23 mouse cellular contexts compared by ENCODE assay signal in genomic region chr4:139096201-139096600, GRCm38 (mm10). TPM values are rescaled to one million over a fixed set of nuclear protein-coding genes. Genes with fewer than 3 reads are reported as not detected.
A peak's percentile ranks its signal among the peaks of the same experiment; 100 is the strongest.
DNase-seq lines count a peak whose midpoint lies in the region; ATAC-seq and TF ChIP-seq lines count a peak whose summit lies in the region.
"Had no signal": no experiment of that assay in that cellular context is flagged by ENCODE, and none has a peak within 500 bp of the region (broad histone marks: within the 10 kb centered on the region; RNA-seq: fewer than 3 reads in every experiment).

No protein-coding gene starts in this region.

- no peak for TF ChIP-seq CTCF in heart, adult 2 months (IDR thresholded peaks at IDR 0.05)

- H3K4me2 ChIP-seq in heart, embryonic 16.5 days (ENCODE audit: low read depth, low read length) = no peak overlapping the region
- H3K4me2 ChIP-seq in lung, embryonic 16.5 days (ENCODE audit: low read depth, low read length) = no peak overlapping the region
- H3K4me2 ChIP-seq in stomach, embryonic 15.5 days = no peak overlapping the region

- TF ChIP-seq POLR2A in heart, adult 2 months (IDR thresholded peaks at IDR 0.05; ENCODE audit: insufficient read depth, low read depth, low read length) = no peak

- H3K27me3 ChIP-seq in heart, embryonic 16.5 days (ENCODE audit: control insufficient read depth, insufficient read depth, low read length) = peaks cover 20% of the 10 kb centered on the region
- peaks cover 1% of the 10 kb centered on the region; the same call in 1 of the 2 replicates for H3K27me3 ChIP-seq in heart, adult 2 months (ENCODE audit: control insufficient read depth, insufficient read depth, low read length)
- H3K27me3 ChIP-seq in lung, embryonic 16.5 days (ENCODE audit: control insufficient read depth, insufficient read depth, low read depth, low read length) = peaks cover 7% of the 10 kb centered on the region; the same call in 1 of the 2 replicates
- peaks cover 9% of the 10 kb centered on the region; the same call in 1 of the 2 replicates for H3K27me3 ChIP-seq in stomach, embryonic 15.5 days (replicated peaks)

- H3K9me3 ChIP-seq in heart, embryonic 16.5 days (replicated peaks; ENCODE audit: control insufficient read depth, low read length) = peaks cover 5% of the 10 kb centered on the region
- no peaks in the 10 kb centered on the region for H3K9me3 ChIP-seq in lung, embryonic 16.5 days (ENCODE audit: control insufficient read depth, low read length)
- H3K9me3 ChIP-seq in stomach, embryonic 15.5 days = no peaks in the 10 kb centered on the region

- H3K4me1 ChIP-seq in heart, embryonic 16.5 days (ENCODE audit: control insufficient read depth, insufficient read depth, low read length) = peaks cover 25% of the 10 kb centered on the region
- H3K4me1 ChIP-seq in heart, adult 2 months (ENCODE audit: control insufficient read depth, insufficient read depth, low read length) = no peaks in the 10 kb centered on the region
- H3K4me1 ChIP-seq in lung, embryonic 16.5 days (replicated peaks; ENCODE audit: control insufficient read depth, insufficient read depth, low read length) = peaks cover 23% of the 10 kb centered on the region
- H3K4me1 ChIP-seq in stomach, embryonic 15.5 days = peaks cover 26% of the 10 kb centered on the region

- no peak overlapping the region for H3K27ac ChIP-seq in heart, embryonic 16.5 days (ENCODE audit: low read length)
- no peak overlapping the region for H3K27ac ChIP-seq in heart, adult 2 months
- no peak overlapping the region for H3K27ac ChIP-seq in lung, embryonic 16.5 days (ENCODE audit: low read length)
- peak overlapping the region; percentile 12; the same call in 1 of the 2 replicates for H3K27ac ChIP-seq in stomach, embryonic 15.5 days

- WGBS in heart, embryonic 16.5 days = 35% methylated on average over 5 of the region's 5 CpGs
- WGBS in heart, adult 2 months = 10% methylated on average over 5 of the region's 5 CpGs
- 17% methylated on average over 5 of the region's 5 CpGs for WGBS in lung, embryonic 16.5 days
- WGBS in stomach, embryonic 15.5 days = 31% methylated on average over 5 of the region's 5 CpGs

- intact Hi-C loops in heart, adult 2 months (cut with DNase I) = no loop called here

- H3K9ac ChIP-seq in heart, embryonic 16.5 days (ENCODE audit: low read length) = no peak overlapping the region
- H3K9ac ChIP-seq in heart, adult 2 months (ENCODE audit: low read depth, low read length) = no peak overlapping the region
- no peak overlapping the region for H3K9ac ChIP-seq in lung, embryonic 16.5 days (ENCODE audit: low read length)
- no peak overlapping the region for H3K9ac ChIP-seq in stomach, embryonic 15.5 days

- no peak for TF ChIP-seq EP300 in heart, adult 2 months (IDR thresholded peaks at IDR 0.05; ENCODE audit: insufficient read depth, low read depth, low read length)

- no peak for DNase-seq in heart, adult 2 months
- DNase-seq in lung, adult 18-20 months = peak; percentile 38 to 62
- DNase-seq in lung, postnatal 4 days = no peak
- no peak for DNase-seq in embryo, embryonic 10 days (ENCODE audit: low spot score)
- DNase-seq in left cerebral cortex, adult 8-10 months (ENCODE audit: low spot score in 2 of 2) = no peak
- DNase-seq: adrenal gland, postnatal 14 days; cerebellum, adult 11 months; embryo, embryonic 11 days; gastrocnemius, postnatal 14 days; heart, adult 18-20 months; heart, postnatal 4 days; liver; right cerebral cortex, adult 18-20 months; thymus, adult 18-20 months; thymus, postnatal 4 days had no signal

- no peaks in the 10 kb centered on the region; the same call in 1 of the 2 replicates for H3K36me3 ChIP-seq in heart, embryonic 16.5 days (ENCODE audit: control insufficient read depth, insufficient read depth)
- H3K36me3 ChIP-seq in heart, adult 2 months (ENCODE audit: control insufficient read depth, insufficient read depth, low read length) = no peaks in the 10 kb centered on the region
- no peaks in the 10 kb centered on the region for H3K36me3 ChIP-seq in lung, embryonic 16.5 days (ENCODE audit: control insufficient read depth, insufficient read depth, low read length)
- no peaks in the 10 kb centered on the region for H3K36me3 ChIP-seq in stomach, embryonic 15.5 days

- peak; percentile 42; the same call in 1 of the 2 replicates for ATAC-seq in heart, embryonic 16.5 days (replicated peaks; ENCODE audit: extremely low read depth, insufficient read depth, low FRiP score)
- ATAC-seq in lung, embryonic 16.5 days (ENCODE audit: low read depth) = 0 out of 2 replicates have a peak, but pooled peaks have one; percentile 24
- peak; percentile 26; the same call in 1 of the 2 replicates for ATAC-seq in stomach, embryonic 15.5 days (ENCODE audit: insufficient read depth, low FRiP score, low read depth)
- ATAC-seq: CD4-positive, CD25-positive, alpha-beta regulatory T cell, adult 4 months; forebrain, embryonic 14.5 days; hindbrain, embryonic 16.5 days had no signal

- H3K4me3 ChIP-seq in heart, embryonic 16.5 days (ENCODE audit: low read length) = no peak overlapping the region
- no peak overlapping the region for H3K4me3 ChIP-seq in heart, adult 2 months
- no peak overlapping the region for H3K4me3 ChIP-seq in lung, embryonic 16.5 days (ENCODE audit: low read length)
- no peak overlapping the region for H3K4me3 ChIP-seq in stomach, embryonic 15.5 days (replicated peaks)

- H3K79me2 ChIP-seq in heart, adult 2 months (replicated peaks; ENCODE audit: control insufficient read depth, insufficient read depth, low read length) = no peaks in the 10 kb centered on the region

RNA-seq across cellular contexts. Expression of gene Nbl1, which starts 3.4 kb away (rescaled TPM):
- 25.8 and 28.9 TPM in 2 replicates for polyA plus RNA-seq in heart, embryonic 16.5 days (2015; fragmentation: Nextera tagmentation; extraction: Ambion mirVana)
- total RNA-seq in heart, adult 2 months (2021) = 10 to 100 TPM; 21.9 to 24.0 TPM
- 29.1 and 32.9 TPM in 2 replicates for polyA plus RNA-seq in heart, adult 2 months (2012; rRNA removed)
- polyA plus RNA-seq in lung, embryonic 16.5 days (2015; fragmentation: Nextera tagmentation; extraction: Ambion mirVana) = 57.4 and 70.9 TPM in 2 replicates
- 55.6 and 64.6 TPM in 2 replicates for polyA plus RNA-seq in stomach, embryonic 15.5 days (2015; fragmentation: Nextera tagmentation; extraction: Ambion mirVana)
- 10 to 100 TPM; 52.1 to 64.5 (median 55.5) TPM for total RNA-seq in left cerebral cortex, adult 8-10 months (2022)

RNA-seq across cellular contexts. Expression of gene Htr6, which starts 20.8 kb away (rescaled TPM):
- not detected in 2 replicates for polyA plus RNA-seq in heart, embryonic 16.5 days (2015; fragmentation: Nextera tagmentation; extraction: Ambion mirVana)
- not detected for total RNA-seq in heart, adult 2 months (2021)
- not detected in 2 replicates for polyA plus RNA-seq in heart, adult 2 months (2012; rRNA removed)
- not detected in 2 replicates for polyA plus RNA-seq in lung, embryonic 16.5 days (2015; fragmentation: Nextera tagmentation; extraction: Ambion mirVana)
- polyA plus RNA-seq in stomach, embryonic 15.5 days (2015; fragmentation: Nextera tagmentation; extraction: Ambion mirVana) = 0.14 TPM in 1 of 2 replicates, not detected in the other
- 1 to 10 TPM; 6.2 to 8.0 (median 7.4) TPM for total RNA-seq in left cerebral cortex, adult 8-10 months (2022)
- total RNA-seq: adrenal gland, postnatal 14 days; gastrocnemius, postnatal 14 days; heart, adult 18-20 months; heart, postnatal 4 days had no signal
- polyA plus RNA-seq: CD4-positive, CD25-positive, alpha-beta regulatory T cell, adult 4 months; heart, embryonic 14.5 days; liver, embryonic 16.5 days had no signal

RNA-seq across cellular contexts. Expression of gene Minos1, which starts 34.7 kb away (rescaled TPM):
- polyA plus RNA-seq in heart, embryonic 16.5 days (2015; fragmentation: Nextera tagmentation; extraction: Ambion mirVana) = 640 and 697 TPM in 2 replicates
- total RNA-seq in heart, adult 2 months (2021) = 100 to 1,000 TPM; 586 to 660 TPM
- polyA plus RNA-seq in heart, adult 2 months (2012; rRNA removed) = 203 and 282 TPM in 2 replicates
- 548 and 571 TPM in 2 replicates for polyA plus RNA-seq in lung, embryonic 16.5 days (2015; fragmentation: Nextera tagmentation; extraction: Ambion mirVana)
- 514 and 574 TPM in 2 replicates for polyA plus RNA-seq in stomach, embryonic 15.5 days (2015; fragmentation: Nextera tagmentation; extraction: Ambion mirVana)
- total RNA-seq in left cerebral cortex, adult 8-10 months (2022) = 100 to 1,000 TPM; 182 to 221 (median 192) TPM

Comparison
In these comparisons a context has a peak if more than half of its experiments do, and no peak if none do; other contexts are left out.
1. DNase-seq: peak in lung, adult 18-20 months (2 of 2); none in heart, adult 2 months (0 of 2), lung, postnatal 4 days (0 of 2), embryo, embryonic 10 days (single experiment) and left cerebral cortex, adult 8-10 months (0 of 2).
2. Peak in every context shown above with its lines, with median percentiles within 50 percentile points of each other: ATAC-seq.